Mouse (Mus musculus) mature B cell (primary cell): ENCODE measurements around the gene Cstf3.

Experiments
- in situ Hi-C: fragments of 300-500 bp; cut with MboI; formaldehyde crosslinking; loops from 2 replicates; pipeline ENCODE4 v1.14.3; 2019

Gene Cstf3

GRCm38 (mm10) chr2:104711585-104712485 lies 121.5 kb downstream of the Cstf3 start, which contains the start of gene Tcp11l1:
Tcp11l1 (minus strand) TSS chr2:104712169.
- in situ Hi-C loops, result no loop called here

GRCm38 (mm10) chr2:104712486-104712809 lies 122.1 kb downstream of the Cstf3 start:
- in situ Hi-C loops, result no loop called here

- in situ Hi-C loops, result no loop called here
Measured at GRCm38 (mm10) chr2:104714254-104714691, 124.0 kb downstream of the Cstf3 start.
